Mouse (Mus musculus): Measurements from ENCODE around the gene Narf. TPM values are rescaled to one million over a fixed set of nuclear protein-coding genes. Genes with fewer than 3 reads are reported as not detected.

Gene Narf
- total RNA-seq, 2 experiments from 2014 or later, result 38.4 to 49.2 TPM

GRCm38 (mm10) chr11:121235475-121236238, 1.4 kb upstream of the Narf start:
- peak in 1 of 2 experiments; percentile 35 for DNase-seq (ENCODE audit: low spot score in 2 of 2)

GRCm38 (mm10) chr11:121237345-121238128, 484 bp downstream of the Narf start:
- DNase-seq (ENCODE audit: low spot score in 2 of 2), result no peak

- no peak for DNase-seq (ENCODE audit: low spot score in 2 of 2)
These were observed 2.6 kb downstream of the Narf start for GRCm38 (mm10) chr11:121239669-121240068.

- no peak for DNase-seq (ENCODE audit: low spot score in 2 of 2)
These were observed 13.1 kb downstream of the Narf start for GRCm38 (mm10) chr11:121250196-121250595.

- peak; percentile 87 to 95 for DNase-seq (ENCODE audit: low spot score in 2 of 2)
These were observed 22.4 kb downstream of the Narf start, which contains the start of gene Foxk2 for GRCm38 (mm10) chr11:121259160-121260100. Foxk2 (plus strand) TSS chr11:121259990.

GRCm38 (mm10) chr11:121260211-121260906, 23.3 kb downstream of the Narf start:
- DNase-seq (ENCODE audit: low spot score in 2 of 2), result peak in 1 of 2 experiments; percentile 39

- DNase-seq (ENCODE audit: low spot score in 2 of 2), result no peak
These were observed 24.0 kb downstream of the Narf start for GRCm38 (mm10) chr11:121261074-121261473.

GRCm38 (mm10) chr11:121277516-121277915, 40.5 kb downstream of the Narf start:
- no peak for DNase-seq (ENCODE audit: low spot score in 2 of 2)

- no peak for DNase-seq (ENCODE audit: low spot score in 2 of 2)
These were observed 41.0 kb downstream of the Narf start for GRCm38 (mm10) chr11:121278011-121278410.

- DNase-seq (ENCODE audit: low spot score in 2 of 2), result no peak
These were observed 45.9 kb downstream of the Narf start for GRCm38 (mm10) chr11:121282911-121283310.

- no peak for DNase-seq (ENCODE audit: low spot score in 2 of 2)
These were observed 52.8 kb downstream of the Narf start for GRCm38 (mm10) chr11:121289859-121290258.

- no peak for DNase-seq (ENCODE audit: low spot score in 2 of 2)
These were observed 57.7 kb downstream of the Narf start for GRCm38 (mm10) chr11:121294771-121295170.

- no peak for DNase-seq (ENCODE audit: low spot score in 2 of 2)
These were observed 61.4 kb downstream of the Narf start for GRCm38 (mm10) chr11:121298493-121298892.

- DNase-seq (ENCODE audit: low spot score in 2 of 2), result no peak
These were observed 63.2 kb downstream of the Narf start for GRCm38 (mm10) chr11:121300265-121300664.

- peak; percentile 49 to 53 for DNase-seq (ENCODE audit: low spot score in 2 of 2)
These were observed 68.3 kb downstream of the Narf start for GRCm38 (mm10) chr11:121305371-121305770.

Other genes with a start within 250 kb of the Narf start
- gene Csnk1d, start 245.9 kb upstream of the Narf start, total RNA-seq (2021), result 100 to 1,000 TPM; 117 to 135 TPM
- gene Cd7, start 197.8 kb upstream of the Narf start, total RNA-seq (2021), result 1 to 10 TPM; 1.1 to 2.2 TPM
- gene Sectm1b, start 173.7 kb upstream of the Narf start, total RNA-seq (2021), result not detected
- not detected for gene Sectm1a, start 156.0 kb upstream of the Narf start, total RNA-seq (2021)
- gene Tex19.2, start 118.6 kb upstream of the Narf start, total RNA-seq (2021), result not detected
- gene Tex19.1, start 91.1 kb upstream of the Narf start, total RNA-seq (2021), result not detected
- gene Uts2r, start 77.0 kb upstream of the Narf start, total RNA-seq (2021), result under 1 TPM; 0.19 to 0.21 TPM
- gene Hexdc, start 32.8 kb upstream of the Narf start, total RNA-seq (2021), result 10 to 100 TPM; 19.6 to 22.3 TPM
- gene Ogfod3, start 32.5 kb upstream of the Narf start, total RNA-seq (2021), result 1 to 10 TPM; 8.2 TPM
- gene Cybc1, start 7.9 kb upstream of the Narf start, total RNA-seq (2021), result 10 to 100 TPM; 20.0 to 20.4 TPM
- 10 to 100 TPM; 79.6 to 82.2 TPM for gene Foxk2, start 22.7 kb downstream of the Narf start, total RNA-seq (2021)
- 10 to 100 TPM; 68.5 to 75.4 TPM for gene Wdr45b, start 117.2 kb downstream of the Narf start, total RNA-seq (2021)
- gene Rab40b, start 151.0 kb downstream of the Narf start, total RNA-seq (2021), result 10 to 100 TPM; 42.4 to 51.4 TPM
- 10 to 100 TPM; 49.2 to 53.6 TPM for gene Fn3krp, start 184.1 kb downstream of the Narf start, total RNA-seq (2021)
- gene Fn3k, start 197.7 kb downstream of the Narf start, total RNA-seq (2021), result 10 to 100 TPM; 58.5 to 60.4 TPM
- 10 to 100 TPM; 36.4 to 36.6 TPM for gene Tbcd, start 214.7 kb downstream of the Narf start, total RNA-seq (2021)

Measured in left cerebral cortex, adult 18-20 months (tissue).